Mouse (Mus musculus) thymus, adult 18-20 months (tissue): ENCODE results near the gene Tmem132d.

Source experiments
- DNase-seq, 2 experiments: peaks; one replicate each; pipeline ENCODE4 v3.0.0; 2022; ENCODE audit warnings: mixed read lengths in 2 of 2

Gene Tmem132d

DNA sequence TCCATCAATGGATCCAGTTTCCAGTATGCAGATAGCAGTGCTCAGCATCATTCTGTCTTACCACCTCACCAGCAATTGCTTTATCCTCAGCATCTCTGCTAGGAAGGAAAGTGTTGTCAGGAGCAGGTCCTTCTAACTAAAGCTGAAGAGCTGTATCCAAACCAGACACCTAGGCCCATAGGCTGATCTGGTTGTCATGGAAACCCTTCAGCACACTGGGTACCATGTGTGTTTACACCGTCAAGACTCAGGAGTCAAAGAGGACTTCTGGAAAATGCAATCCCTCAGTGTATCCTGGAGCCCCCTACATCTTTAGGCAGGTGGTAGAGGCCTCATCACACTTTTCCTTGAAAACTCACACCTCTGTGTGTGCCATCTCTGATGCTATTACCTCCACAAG is 513.7 kb downstream of the Tmem132d start:
- no peak for DNase-seq

DNA sequence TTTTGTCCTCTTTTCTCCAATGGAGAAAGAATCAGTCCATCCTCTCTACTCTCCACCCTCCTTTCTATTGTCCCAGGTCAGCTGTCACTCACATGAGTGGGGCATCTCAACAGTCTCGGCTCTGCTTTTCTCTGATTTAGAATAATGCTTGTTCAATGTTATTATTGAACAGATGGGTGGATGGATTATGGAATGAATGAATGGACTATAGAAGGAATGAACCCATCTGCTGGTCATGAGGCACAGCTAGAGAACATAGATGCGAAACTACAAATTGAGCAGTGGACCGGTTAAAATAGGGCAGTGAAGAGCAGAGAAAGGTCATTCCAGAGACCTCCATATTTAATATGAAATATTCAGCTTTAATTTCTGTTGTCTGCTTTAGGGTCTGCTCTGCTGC is 514.5 kb downstream of the Tmem132d start:
- no peak for DNase-seq

DNA sequence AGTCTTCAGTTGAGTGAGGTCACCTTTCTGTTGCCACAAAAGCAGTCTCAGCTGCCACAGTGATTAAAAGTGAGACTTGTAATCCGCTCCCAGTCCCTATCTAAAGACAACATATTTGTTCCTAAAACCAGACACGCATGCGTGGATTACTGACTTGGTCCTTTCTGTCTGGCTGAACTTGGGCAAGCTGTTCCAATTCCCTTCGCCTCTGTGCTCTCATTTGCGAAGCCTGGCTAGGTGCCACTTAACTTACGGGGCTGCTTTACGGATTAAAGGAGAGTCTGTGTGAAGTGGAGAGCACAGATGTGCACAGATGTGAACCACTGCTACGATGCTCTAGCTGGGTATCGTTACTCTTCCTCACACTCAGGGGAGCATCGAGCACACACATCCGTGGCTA is 518.7 kb downstream of the Tmem132d start:
- no peak for DNase-seq

DNA sequence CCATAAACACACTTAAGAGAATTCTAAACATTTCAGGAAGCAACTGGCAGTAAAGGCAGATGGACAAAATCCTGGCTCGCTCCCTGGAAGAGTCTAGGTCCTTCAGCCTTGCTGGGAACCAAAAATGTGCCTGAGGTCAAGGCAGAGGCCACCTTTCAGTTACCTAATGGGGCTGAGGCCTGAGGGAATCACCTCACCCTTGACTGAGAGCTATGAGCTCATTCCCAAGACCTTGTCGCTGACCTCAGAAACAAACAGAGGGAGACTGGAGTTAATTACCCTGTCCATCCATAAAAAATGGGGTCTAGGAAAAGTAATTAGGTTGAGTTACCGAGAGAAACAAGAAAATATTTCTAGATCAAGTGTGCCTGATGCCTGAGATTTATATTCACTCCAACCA is 521.3 kb downstream of the Tmem132d start:
- no peak for DNase-seq

DNA sequence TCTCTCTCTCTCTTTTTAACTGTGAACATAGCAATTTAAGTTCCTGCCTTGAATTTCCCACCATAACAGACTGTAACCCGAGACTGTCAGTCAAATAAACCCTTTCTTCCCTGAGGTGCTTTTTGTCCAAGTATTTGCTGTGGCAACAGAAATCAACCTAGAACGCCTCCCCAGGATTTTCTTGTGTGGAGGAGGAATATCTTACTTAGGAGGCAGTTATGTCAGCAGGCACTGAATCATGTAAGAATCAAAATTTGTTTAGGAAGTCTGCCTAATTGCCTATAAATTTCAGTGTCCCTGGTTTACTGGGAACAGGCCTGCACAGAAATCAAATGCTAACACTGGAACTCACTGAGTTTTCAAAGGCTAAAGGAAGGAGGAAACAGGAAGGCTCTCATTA is 522.5 kb downstream of the Tmem132d start:
- no peak for DNase-seq

DNA sequence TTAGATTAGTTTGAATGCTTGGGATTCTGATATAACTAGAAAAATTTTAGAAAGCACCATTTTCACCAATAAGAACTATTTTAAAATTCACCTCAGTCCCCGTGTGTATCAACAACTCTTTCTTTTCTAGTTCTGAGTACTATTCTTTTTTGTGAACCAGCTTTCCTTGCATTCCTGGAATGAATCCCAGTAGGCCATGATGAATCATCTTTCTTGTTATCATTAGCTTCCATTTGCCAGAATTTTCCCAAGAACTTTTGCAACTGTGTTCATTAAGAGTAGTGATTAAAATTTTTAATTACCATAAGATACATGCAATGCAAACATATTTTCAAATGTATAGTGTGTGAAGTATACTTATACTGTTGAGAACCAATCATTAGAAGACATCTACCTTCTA is 537.7 kb downstream of the Tmem132d start:
- DNase-seq: no peak

DNA sequence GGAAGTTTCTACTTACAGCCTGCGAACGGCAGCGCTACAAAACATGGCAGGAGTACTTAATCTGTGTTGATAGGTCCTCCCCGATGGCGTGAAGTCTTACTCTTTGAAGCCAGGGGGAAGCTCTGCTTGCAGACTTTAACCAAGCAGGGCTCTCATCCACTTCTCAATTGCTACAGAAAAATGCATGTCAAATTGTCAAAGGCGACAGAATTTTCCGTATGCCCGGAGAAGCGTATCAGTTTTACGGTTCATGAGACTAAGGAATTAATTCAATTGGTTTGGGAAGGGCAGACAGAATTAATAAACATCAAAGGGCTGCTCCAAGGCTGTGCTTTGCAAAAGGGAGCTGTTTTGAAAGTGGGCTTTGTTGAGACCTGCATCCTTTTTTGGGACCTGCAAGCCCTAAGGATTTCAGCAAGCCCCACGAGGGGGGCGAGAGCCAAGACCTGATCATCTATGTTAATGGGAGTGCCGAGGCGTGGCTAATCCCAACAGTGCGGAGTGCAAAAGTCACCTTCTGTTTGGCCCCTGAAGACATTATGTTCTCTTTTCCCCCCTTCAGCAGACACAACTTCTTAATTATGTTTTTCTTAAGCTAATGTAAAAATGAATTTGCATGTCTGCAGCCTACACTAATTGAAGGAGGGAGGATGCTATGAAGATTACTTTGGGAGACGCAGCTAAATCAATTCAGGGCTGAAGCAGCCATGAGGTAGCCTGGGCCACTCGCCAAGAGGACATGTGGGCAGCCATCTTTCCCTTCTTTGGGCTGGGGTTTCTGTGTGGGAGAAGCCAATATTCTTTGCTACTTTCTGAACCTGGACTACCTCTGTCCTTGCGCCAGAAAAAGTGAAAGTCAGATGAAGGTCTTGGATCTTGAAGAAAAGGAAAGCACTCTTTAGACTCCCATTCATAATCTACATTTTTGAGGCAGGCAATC is 547.0 kb downstream of the Tmem132d start:
- DNase-seq: no peak

DNA sequence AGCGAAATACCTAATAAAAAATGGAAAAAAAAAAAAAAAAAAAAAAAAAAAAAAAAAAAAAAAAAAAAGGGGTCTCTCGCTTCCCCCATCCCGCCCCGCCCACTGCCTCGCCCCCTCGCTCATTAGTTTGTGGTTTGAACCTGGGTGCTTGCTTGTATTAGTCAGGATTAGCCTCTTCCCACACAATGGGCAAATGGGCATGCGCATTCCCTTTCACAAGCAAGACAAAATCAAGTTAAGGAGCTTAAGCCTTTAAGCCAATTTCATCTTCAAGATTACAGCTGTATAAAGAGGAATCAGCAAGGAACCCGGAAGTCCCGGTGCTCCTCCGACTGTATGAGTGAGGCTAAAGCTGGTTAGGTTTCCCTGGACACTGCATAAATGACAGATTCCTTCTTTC is 549.9 kb downstream of the Tmem132d start:
- no peak for DNase-seq

DNA sequence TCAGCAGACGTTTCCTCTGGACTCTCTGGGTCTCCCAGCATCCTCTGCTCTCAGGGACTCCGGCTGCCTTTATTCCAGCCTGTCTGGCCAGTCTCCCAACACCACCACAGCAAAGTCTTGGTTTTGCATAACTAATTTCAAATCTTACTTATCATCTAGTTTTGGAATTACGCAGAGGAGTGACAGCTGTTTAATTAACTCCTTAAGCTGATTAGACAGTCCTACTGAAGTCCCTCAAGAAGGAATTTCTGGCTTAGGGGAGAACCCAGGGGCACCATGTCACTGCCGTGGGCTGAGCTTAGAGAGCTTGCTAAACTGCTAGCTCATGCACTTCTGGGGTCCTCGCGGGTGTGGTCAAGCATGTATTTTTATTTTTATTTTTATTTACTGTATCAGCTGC is 558.4 kb downstream of the Tmem132d start:
- DNase-seq: no peak

DNA sequence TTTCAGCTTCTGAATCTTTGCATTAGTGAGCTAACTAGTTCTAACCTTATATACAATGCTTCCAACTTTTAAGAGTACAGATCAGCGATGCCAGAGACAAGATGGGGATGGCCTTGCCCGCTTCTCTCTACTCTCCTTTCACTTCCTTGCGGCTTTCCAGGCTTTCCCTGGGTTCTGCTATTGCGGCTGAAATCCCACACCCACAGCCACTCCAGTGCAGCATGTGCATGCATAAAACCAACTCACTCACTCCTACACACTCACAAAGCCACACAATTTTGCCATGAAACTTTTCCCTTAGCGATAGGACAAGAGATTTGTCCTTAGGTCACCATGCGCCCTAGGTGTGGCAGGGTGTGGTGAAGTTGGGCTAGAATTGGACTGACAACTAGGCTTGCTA is 567.7 kb downstream of the Tmem132d start:
- DNase-seq: no peak

DNA sequence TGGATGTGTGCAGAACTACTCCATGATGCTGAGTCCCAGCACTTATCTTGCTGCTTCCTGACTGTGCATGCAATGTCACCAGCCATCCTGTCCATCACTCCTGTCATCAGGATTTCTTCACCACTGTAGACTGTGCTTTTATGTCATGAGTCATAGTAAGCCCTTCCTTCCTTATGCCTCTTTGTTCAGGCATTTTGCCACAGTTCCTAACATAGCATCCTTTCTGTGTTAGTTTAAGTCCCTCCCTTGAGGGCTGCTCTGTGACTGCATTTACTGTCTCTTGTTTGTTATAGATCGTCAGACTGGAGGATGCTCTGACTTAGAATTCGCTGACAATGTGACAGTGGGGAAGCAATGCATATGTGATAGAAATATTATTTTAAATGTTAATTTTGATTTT is 573.2 kb downstream of the Tmem132d start:
- DNase-seq: no peak

DNA sequence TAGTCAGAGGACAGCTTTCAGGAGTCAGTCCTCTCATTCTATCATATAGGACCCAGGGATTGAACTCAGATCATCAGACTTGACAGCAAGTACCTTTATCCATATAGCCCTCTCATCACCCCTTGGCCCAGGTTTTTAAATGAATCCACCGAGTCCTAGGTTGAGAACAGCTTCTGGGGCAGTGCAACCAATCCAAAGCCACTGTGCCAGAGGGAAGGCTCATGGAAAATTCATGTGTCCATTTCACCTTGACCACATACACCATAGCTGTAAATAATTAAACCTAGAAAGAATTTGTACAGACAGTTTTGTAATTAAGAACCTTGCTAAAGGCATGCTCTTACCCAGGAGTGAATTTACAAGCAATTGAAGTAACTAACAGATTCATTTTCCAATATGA is 580.6 kb downstream of the Tmem132d start:
- no peak for DNase-seq

DNA sequence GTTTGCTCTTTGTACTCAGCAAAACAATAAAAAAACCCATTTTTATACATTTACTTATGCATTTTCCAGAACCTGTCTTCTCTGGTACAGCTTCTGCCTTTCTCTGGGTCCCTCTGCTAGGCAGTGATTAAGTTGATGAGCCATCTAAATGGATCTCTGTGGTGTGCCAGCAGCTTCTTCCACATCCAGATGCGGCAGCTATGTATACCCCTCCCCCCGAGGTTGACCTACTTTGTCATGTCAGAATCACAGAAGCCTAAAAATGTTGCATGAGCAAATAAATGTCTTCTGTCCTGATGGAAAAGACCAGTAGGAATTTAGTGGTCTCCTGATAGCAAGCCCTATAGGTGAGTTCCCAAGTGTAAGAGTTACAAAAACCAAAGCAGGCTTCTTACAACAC is 601.1 kb downstream of the Tmem132d start:
- DNase-seq: no peak

DNA sequence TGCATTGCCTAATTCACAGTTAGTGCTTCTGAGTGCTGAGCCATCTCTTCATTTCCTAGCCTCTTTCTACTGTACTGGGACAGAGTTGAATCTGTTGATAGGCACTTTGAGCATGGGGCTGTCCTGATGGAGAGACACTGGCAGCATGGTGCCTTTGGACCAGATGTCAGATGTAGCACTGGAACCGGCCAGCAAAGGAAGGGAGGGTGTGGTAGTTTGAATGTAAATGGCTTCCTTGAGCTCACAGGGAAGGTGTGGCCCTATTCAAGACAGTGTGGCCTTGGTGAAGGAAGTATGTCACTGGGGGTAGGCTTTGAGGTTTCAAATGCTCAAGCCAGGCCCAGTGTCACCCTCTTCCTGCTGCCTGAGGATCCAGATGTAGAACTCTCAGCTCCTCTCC is 602.0 kb downstream of the Tmem132d start:
- DNase-seq: no peak

DNA sequence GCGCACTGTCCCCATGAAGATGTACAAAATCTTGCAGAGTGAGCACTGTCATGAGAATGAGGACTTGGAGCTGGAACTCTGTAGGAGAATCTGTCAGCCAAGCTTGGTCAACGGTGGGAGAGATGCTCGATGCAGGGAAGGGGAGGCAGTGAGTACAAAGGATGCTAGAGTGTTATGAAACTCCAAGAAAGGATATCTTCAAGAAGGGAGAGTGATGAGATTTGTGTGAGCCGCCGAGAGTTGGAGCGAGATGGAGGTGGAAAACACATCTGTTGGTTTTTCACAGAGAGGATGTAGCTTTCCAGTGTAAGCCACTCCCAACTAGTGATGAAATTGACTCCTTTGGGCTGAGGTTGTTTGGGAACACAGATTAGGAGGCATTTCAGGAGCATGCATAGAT is 604.1 kb downstream of the Tmem132d start:
- DNase-seq: no peak

DNA sequence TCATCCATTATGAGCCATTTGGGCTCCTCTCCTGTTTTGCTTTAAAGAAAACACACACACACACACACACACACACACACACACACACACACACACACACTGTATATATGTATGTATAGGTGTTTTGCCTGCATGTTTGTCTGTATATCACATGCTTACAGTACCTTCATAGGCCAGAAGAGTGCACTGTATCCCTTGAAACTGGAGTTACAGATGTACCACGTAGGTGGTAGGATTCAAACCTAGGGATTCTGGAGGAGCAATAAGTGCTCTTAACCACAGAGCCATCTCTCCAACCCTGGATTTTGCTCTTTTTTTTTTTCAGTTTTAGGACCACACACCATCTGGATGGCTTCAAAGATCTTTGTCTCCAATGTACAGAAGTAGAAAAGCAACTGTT is 610.9 kb downstream of the Tmem132d start:
- no peak for DNase-seq

DNA sequence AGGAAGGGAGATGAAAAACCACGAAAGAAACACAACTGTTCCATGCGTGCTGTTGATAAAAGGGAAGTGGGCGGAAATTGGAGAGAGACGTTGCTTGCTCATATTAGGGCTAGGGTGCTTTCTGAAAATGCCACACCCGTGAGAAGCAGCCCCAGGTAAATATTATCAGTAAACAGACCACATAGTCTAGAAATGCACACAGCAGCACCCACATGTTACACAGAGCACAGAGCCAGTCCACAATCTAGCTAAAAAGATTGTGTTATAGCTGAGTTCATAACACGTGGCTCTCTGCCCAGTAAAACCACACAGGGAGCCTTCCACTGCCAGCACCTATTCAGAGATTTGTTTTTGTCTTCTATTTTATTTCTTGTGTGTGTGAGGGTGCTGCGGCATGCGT is 617.6 kb downstream of the Tmem132d start:
- DNase-seq: no peak

DNA sequence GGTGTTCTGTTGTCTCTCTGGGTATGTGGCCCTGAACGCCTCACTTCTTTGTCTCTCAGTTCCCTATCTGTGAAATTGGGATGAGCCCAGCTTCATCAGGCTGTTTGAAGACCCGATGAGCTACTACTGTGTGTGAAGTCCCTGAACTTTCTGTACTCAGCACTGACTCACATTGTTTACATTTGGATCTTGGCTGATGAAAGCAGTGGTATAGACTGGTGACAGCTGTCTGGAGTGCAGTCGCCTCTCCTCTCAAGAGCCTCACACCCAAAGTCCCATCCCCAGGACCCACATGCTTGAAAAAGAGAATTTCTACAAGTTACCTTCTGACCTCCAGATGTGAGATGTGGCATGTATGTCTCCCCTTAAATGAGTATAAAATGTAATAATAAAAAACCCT is 625.5 kb downstream of the Tmem132d start:
- DNase-seq: no peak

DNA sequence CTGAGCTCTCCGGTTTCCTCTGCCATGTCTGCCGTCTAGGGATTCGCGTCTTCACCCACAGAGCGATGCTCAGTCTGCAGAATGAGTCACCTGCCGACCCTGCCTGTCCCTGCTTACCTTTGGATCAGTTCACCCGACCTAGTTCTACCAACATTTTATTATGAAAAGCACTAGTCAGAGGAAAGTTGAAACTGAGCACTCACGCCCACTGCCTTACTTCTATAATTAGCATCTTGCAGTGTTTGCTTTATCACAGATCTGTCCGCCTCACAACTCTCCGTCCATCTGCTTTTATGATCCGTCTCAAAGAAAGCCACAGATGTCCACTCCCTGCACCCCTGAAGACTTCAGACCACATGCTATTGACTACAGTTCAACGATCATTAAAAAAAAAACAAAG is 626.0 kb downstream of the Tmem132d start:
- no peak for DNase-seq

DNA sequence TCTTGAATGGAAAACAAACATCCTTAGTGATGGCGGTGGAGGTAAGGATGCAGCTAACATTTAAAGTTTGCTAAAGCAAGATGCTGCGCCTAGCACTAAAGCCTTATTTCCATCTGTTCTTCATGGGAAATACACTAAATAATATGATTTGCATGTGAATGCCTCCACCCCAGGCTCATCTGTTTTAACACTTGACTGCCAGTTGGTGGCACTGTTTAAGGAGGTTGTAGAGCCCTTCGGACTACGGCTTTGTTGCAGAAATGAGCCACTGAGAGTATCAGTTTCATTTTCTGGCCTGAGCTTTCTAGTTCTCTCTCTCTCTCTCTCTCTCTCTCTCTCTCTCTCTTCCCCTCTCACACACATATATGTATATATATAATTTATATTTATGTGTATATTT is 632.0 kb downstream of the Tmem132d start:
- no peak for DNase-seq

DNA sequence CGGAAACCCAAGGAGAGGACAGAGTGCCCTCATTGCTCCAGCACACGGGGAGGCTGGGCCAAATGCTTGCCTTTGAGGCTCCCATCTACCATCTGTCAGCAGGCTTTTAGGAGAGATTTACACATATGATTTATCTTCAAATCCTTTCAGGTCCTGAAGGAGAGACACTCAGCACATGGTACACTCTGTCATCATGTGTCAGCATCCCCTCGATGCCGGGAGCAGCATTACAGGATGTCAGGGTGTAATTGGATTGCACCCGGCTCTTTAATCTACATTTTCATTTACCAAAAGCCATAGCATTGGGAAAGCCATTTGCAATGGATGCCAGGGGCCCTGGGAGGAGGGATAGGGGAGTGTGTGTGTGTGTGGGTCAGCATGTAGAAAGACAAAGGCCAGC is 651.7 kb downstream of the Tmem132d start:
- no peak for DNase-seq

DNA sequence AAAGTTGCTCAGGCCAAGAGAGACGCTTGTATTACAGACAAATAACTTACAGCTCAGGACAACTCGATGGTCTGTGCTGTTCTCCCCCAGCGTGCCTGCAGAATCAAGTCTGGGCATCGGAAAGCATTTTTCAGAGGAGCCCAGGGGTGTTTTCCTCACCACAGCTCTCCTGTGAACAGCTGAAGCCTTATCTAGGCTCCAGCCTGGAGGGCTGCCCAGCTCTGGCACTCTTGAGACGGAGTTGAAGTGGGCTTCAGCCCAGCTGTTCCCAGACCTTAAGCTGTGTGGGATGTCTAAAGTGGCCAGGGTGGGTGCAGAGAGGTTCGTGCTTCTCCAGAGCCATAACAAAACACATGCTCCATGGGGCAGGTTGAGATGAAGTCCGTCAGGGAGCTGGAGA is 657.1 kb downstream of the Tmem132d start:
- DNase-seq: no peak

DNA sequence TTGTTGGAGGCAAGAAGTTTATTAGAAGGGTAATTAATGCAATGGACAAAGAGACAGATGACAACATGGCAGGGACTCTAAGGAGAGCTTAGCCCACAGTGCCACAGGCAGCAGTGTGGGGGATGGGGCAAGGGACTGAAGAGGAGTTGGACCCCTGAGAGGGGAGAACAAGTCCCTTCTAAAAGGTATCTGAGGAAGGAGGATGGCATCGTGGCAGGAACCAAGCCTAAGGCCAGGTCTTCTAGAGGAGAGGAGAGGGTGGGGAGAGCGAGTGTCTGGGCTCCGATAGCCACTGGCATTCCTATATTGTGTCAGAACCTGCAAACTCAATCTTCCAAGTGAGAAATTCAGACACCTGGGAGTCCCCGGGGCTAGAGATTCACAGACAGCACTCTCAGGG is 674.3 kb downstream of the Tmem132d start:
- no peak for DNase-seq

DNA sequence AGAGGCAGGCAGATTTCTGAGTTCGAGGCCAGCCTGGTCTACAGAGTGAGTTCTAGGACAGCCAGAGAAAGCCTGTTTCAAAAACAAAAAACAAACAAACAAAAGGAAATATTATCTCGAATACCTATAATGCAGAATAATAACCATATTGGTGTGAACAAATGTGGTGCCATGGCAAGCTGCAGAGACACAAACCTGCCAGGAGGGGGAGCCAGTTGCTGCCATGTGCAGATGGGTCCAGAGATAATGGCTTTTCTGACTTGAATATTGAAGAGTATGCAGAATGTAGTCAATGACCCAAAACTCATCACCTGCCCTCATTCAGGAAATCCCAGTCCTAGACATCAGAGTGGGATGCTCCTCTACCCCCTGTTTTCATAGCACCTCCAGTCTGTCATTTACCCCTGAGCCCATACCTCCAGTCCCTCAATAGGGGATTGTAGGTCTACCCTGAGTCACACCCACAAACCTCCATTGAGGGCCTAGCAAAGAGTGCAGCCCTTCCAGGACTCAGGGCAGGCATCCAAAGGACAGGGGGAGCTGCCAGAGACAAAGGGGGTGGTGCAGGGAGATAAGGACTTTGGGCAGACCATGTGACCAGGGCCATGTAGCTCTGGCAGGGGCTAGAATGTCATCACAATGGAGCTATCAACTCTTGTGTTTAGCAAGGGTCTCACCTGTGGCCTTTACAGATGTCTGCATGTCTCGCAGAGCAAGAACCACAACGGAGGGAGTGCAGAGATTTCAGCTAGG is 676.0 kb downstream of the Tmem132d start:
- no peak for DNase-seq
